Mouse (Mus musculus): ENCODE data around the gene Stpg3. TPM values are rescaled to one million over a fixed set of nuclear protein-coding genes. Genes with fewer than 3 reads are reported as not detected.

Gene Stpg3
- polyA plus RNA-seq, 1 experiment from 2014 or later = not detected

GRCm38 (mm10) chr2:25203631-25204214 lies 10.7 kb downstream of the Stpg3 start:
- no peaks in the 10 kb centered on the region for H3K27me3 ChIP-seq (replicated peaks)
- no peak overlapping the region for H3K4me2 ChIP-seq
- no peak for ATAC-seq (ENCODE audit: extremely low read depth, insufficient number of reproducible peaks, low FRiP score, low TSS enrichment)
- H3K9me3 ChIP-seq = no peaks in the 10 kb centered on the region
- H3K36me3 ChIP-seq = peaks cover 96% of the 10 kb centered on the region
- H3K4me1 ChIP-seq = peaks cover under 1% of the 10 kb centered on the region; the same call in 1 of the 2 replicates
- H3K27ac ChIP-seq (replicated peaks) = no peak overlapping the region
- H3K9ac ChIP-seq = no peak overlapping the region
- no peak overlapping the region for H3K4me3 ChIP-seq
- 58% methylated on average over 4 of the region's 4 CpGs for WGBS

GRCm38 (mm10) chr2:25200631-25201030 lies 13.8 kb downstream of the Stpg3 start:
- H3K9me3 ChIP-seq = no peaks in the 10 kb centered on the region
- H3K27ac ChIP-seq (replicated peaks) = no peak overlapping the region
- WGBS = 89% methylated on average over 2 of the region's 2 CpGs
- no peak overlapping the region for H3K4me2 ChIP-seq
- H3K9ac ChIP-seq = no peak overlapping the region
- H3K4me1 ChIP-seq = peaks cover 25% of the 10 kb centered on the region
- H3K36me3 ChIP-seq = peaks cover 67% of the 10 kb centered on the region
- no peak overlapping the region for H3K4me3 ChIP-seq
- H3K27me3 ChIP-seq (replicated peaks) = peaks cover 10% of the 10 kb centered on the region
- no peak for ATAC-seq (ENCODE audit: extremely low read depth, insufficient number of reproducible peaks, low FRiP score, low TSS enrichment)

GRCm38 (mm10) chr2:25197946-25198345 lies 16.5 kb downstream of the Stpg3 start:
- no peak overlapping the region for H3K4me2 ChIP-seq
- peaks cover 40% of the 10 kb centered on the region for H3K36me3 ChIP-seq
- peaks cover 51% of the 10 kb centered on the region for H3K4me1 ChIP-seq
- no peak overlapping the region for H3K9ac ChIP-seq
- no peak overlapping the region for H3K4me3 ChIP-seq
- ATAC-seq (ENCODE audit: extremely low read depth, insufficient number of reproducible peaks, low FRiP score, low TSS enrichment) = no peak
- peaks cover 30% of the 10 kb centered on the region for H3K27me3 ChIP-seq (replicated peaks)
- no peaks in the 10 kb centered on the region for H3K9me3 ChIP-seq
- peak overlapping the region; percentile 80 for H3K27ac ChIP-seq (replicated peaks)

GRCm38 (mm10) chr2:25197191-25197590 lies 17.2 kb downstream of the Stpg3 start:
- H3K36me3 ChIP-seq = peaks cover 32% of the 10 kb centered on the region
- WGBS = 28% methylated on average over 2 of the region's 2 CpGs
- no peak overlapping the region for H3K9ac ChIP-seq
- H3K9me3 ChIP-seq = no peaks in the 10 kb centered on the region
- no peak for ATAC-seq (ENCODE audit: extremely low read depth, insufficient number of reproducible peaks, low FRiP score, low TSS enrichment)
- peak overlapping the region; percentile 70 for H3K4me2 ChIP-seq
- H3K4me1 ChIP-seq = peaks cover 51% of the 10 kb centered on the region
- H3K27ac ChIP-seq (replicated peaks) = peak overlapping the region; percentile 80
- H3K27me3 ChIP-seq (replicated peaks) = peaks cover 30% of the 10 kb centered on the region
- H3K4me3 ChIP-seq = peak overlapping the region; percentile 46; the same call in 1 of the 2 replicates

- H3K4me2 ChIP-seq = peak within 1 kb of the TSS; percentile 70
- H3K9me3 ChIP-seq = no peaks in the 10 kb centered on the region
- H3K27ac ChIP-seq (replicated peaks) = peak within 1 kb of the TSS; percentile 80
- peak within 1 kb of the TSS; percentile 68 for H3K9ac ChIP-seq
- ATAC-seq (ENCODE audit: extremely low read depth, insufficient number of reproducible peaks, low FRiP score, low TSS enrichment) = peak; percentile 33
- H3K4me3 ChIP-seq = peak within 1 kb of the TSS; percentile 46
- peaks cover 24% of the 10 kb centered on the region for H3K36me3 ChIP-seq
- 7% methylated on average over 8 of the region's 8 CpGs for WGBS
- H3K4me1 ChIP-seq = peaks cover 51% of the 10 kb centered on the region
- peaks cover 30% of the 10 kb centered on the region for H3K27me3 ChIP-seq (replicated peaks)
Observed at GRCm38 (mm10) chr2:25196172-25196954, 18.1 kb downstream of the Stpg3 start, which contains the start of gene Tor4a. Gene Tor4a (minus strand): TSS chr2:25196886.

GRCm38 (mm10) chr2:25195211-25196156 lies 19.0 kb downstream of the Stpg3 start:
- H3K4me3 ChIP-seq = peak overlapping the region; percentile 46
- H3K9me3 ChIP-seq = no peaks in the 10 kb centered on the region
- peaks cover 51% of the 10 kb centered on the region for H3K4me1 ChIP-seq
- peaks cover 30% of the 10 kb centered on the region for H3K27me3 ChIP-seq (replicated peaks)
- H3K27ac ChIP-seq (replicated peaks) = peak overlapping the region; percentile 80
- peak overlapping the region; percentile 68 for H3K9ac ChIP-seq
- peaks cover 15% of the 10 kb centered on the region for H3K36me3 ChIP-seq
- 15% methylated on average over 55 of the region's 55 CpGs for WGBS
- ATAC-seq (ENCODE audit: extremely low read depth, insufficient number of reproducible peaks, low FRiP score, low TSS enrichment) = no peak
- peak overlapping the region; percentile 70 for H3K4me2 ChIP-seq

GRCm38 (mm10) chr2:25194486-25195171 lies 19.8 kb downstream of the Stpg3 start:
- 73% methylated on average over 17 of the region's 17 CpGs for WGBS
- H3K9ac ChIP-seq = peak overlapping the region; percentile 68; the same call in 1 of the 2 replicates
- H3K4me3 ChIP-seq = peak overlapping the region; percentile 46; the same call in 1 of the 2 replicates
- peaks cover 51% of the 10 kb centered on the region for H3K4me1 ChIP-seq
- peaks cover 7% of the 10 kb centered on the region for H3K36me3 ChIP-seq
- peak overlapping the region; percentile 70 for H3K4me2 ChIP-seq
- no peaks in the 10 kb centered on the region for H3K9me3 ChIP-seq
- 0 out of 2 replicates have a peak overlapping the region, but pooled peaks have one; percentile 12 for H3K27ac ChIP-seq (replicated peaks)
- peaks cover 30% of the 10 kb centered on the region for H3K27me3 ChIP-seq (replicated peaks)
- no peak for ATAC-seq (ENCODE audit: extremely low read depth, insufficient number of reproducible peaks, low FRiP score, low TSS enrichment)

- peaks cover 51% of the 10 kb centered on the region for H3K4me1 ChIP-seq
- WGBS = 62% methylated on average over 5 of the region's 5 CpGs
- ATAC-seq (ENCODE audit: extremely low read depth, insufficient number of reproducible peaks, low FRiP score, low TSS enrichment) = no peak
- peak overlapping the region; percentile 70 for H3K4me2 ChIP-seq
- peaks cover under 1% of the 10 kb centered on the region for H3K36me3 ChIP-seq
- no peak overlapping the region for H3K4me3 ChIP-seq
- no peak overlapping the region for H3K9ac ChIP-seq
- no peaks in the 10 kb centered on the region for H3K9me3 ChIP-seq
- peaks cover 30% of the 10 kb centered on the region for H3K27me3 ChIP-seq (replicated peaks)
- peak overlapping the region; percentile 44; the same call in 1 of the 2 replicates for H3K27ac ChIP-seq (replicated peaks)
Observed at GRCm38 (mm10) chr2:25194006-25194405, 20.4 kb downstream of the Stpg3 start.

- Histone ChIP-seq H3K27me3 (replicated peaks) (peaks cover 30% of the 10 kb centered on the region), H3K27ac (replicated peaks) (no peak overlapping the region), H3K4me3 (no peak overlapping the region)
Observed at GRCm38 (mm10) chr2:25193330-25193770, 21.1 kb downstream of the Stpg3 start.

GRCm38 (mm10) chr2:25187841-25188240 lies 26.6 kb downstream of the Stpg3 start:
- no peak for ATAC-seq (ENCODE audit: extremely low read depth, insufficient number of reproducible peaks, low FRiP score, low TSS enrichment)
- H3K9me3 ChIP-seq = no peaks in the 10 kb centered on the region
- no peak overlapping the region for H3K9ac ChIP-seq
- H3K27ac ChIP-seq (replicated peaks) = no peak overlapping the region
- 72% methylated on average over 6 of the region's 6 CpGs for WGBS
- H3K4me2 ChIP-seq = no peak overlapping the region
- no peak overlapping the region for H3K4me3 ChIP-seq
- H3K27me3 ChIP-seq (replicated peaks) = peaks cover 37% of the 10 kb centered on the region
- H3K36me3 ChIP-seq = no peaks in the 10 kb centered on the region
- H3K4me1 ChIP-seq = peaks cover 19% of the 10 kb centered on the region

More at GRCm38 (mm10) chr2:25193330-25193770, 21.1 kb downstream of the Stpg3 start:
- H3K4me1 ChIP-seq = peaks cover 51% of the 10 kb centered on the region
- no peak for ATAC-seq (ENCODE audit: extremely low read depth, insufficient number of reproducible peaks, low FRiP score, low TSS enrichment)
- 2% methylated on average over 6 of the region's 6 CpGs for WGBS
- no peaks in the 10 kb centered on the region for H3K36me3 ChIP-seq
- H3K9me3 ChIP-seq = no peaks in the 10 kb centered on the region
- peak overlapping the region; percentile 67; the same call in 1 of the 2 replicates for H3K9ac ChIP-seq
- peak overlapping the region; percentile 70 for H3K4me2 ChIP-seq

Measured in heart, embryonic 13.5 days (tissue).